Mouse (Mus musculus): ENCODE measurements around the gene Galm.
"Not testable (repeated sequence)": the region's sequence is repeated elsewhere in the genome, so short reads cannot be mapped to it uniquely, and the experiment has no call there.

GRCm38 (mm10) chr17:80213998-80214397 lies 86.7 kb downstream of the Galm start:
- TF ChIP-seq CTCF (IDR thresholded peaks at IDR 0.05; ENCODE audit: control insufficient read depth, insufficient read depth, low read length); POLR2A (IDR thresholded peaks at IDR 0.05; ENCODE audit: borderline replicate concordance, control insufficient read depth, low read depth, low read length): not testable (repeated sequence)

Data from bone marrow, adult 2 months (tissue).